17 mouse cellular contexts compared by ENCODE assay signal in the genomic region with DNA sequence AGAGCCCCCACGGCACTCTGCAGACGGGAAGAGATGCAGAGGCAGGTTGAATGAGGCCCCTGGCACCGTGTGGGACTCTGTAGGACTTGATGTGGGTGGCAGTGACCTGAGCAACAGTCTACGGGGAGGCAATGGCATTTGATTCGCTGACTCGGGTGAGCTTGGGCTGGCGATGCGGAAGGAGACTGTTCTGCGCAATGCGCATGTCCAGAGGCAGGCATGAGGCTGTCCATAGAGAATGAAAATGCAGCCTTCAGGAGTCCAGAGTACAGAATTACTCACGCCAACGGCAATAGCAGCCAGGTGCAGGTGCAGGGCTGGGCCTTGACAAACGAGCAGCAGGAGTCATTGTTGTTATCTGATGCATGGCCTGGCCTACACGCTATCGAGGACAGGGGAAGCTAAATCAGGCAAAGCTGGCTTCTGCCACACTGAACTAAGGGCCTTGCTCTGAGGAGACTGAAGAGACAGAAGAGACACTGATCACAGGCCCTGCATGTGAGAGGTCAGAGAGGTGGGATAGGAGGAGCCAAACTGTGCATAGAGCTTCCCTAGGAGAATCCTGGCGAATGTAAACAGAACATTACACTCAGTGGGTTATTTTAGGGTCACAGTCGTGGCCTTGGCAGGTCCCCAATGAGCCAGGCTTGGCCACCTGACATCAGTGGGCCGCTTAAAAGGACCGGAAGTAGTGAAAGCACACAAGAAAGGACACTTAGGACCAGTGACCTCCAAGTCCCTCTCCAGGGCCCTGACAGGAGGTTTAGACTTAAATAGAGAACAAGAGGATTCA. TPM values are rescaled to one million over a fixed set of nuclear protein-coding genes. Genes with fewer than 3 reads are reported as not detected.
DNase-seq lines count a peak whose midpoint lies in the region; ATAC-seq and TF ChIP-seq lines count a peak whose summit lies in the region.
"Had no signal": no experiment of that assay in that cellular context is flagged by ENCODE, and none has a peak within 500 bp of the region (broad histone marks: within the 10 kb centered on the region; RNA-seq: fewer than 3 reads in every experiment).

No protein-coding gene starts in this region.

- no peaks in the 10 kb centered on the region for H3K36me3 ChIP-seq in stomach, embryonic 14.5 days (ENCODE audit: control insufficient read depth, insufficient read depth, low read length)
- H3K36me3 ChIP-seq: embryonic facial prominence, embryonic 12.5 days; heart, embryonic 15.5 days had no signal

- 61% methylated on average over 19 of the region's 19 CpGs for WGBS in stomach, embryonic 14.5 days

- peak overlapping the region; percentile 80 for H3K27ac ChIP-seq in layer of hippocampus, adult 2 months
- no peak overlapping the region; the same call in 1 of the 2 replicates for H3K27ac ChIP-seq in stomach, embryonic 14.5 days (ENCODE audit: low read length)
- H3K27ac ChIP-seq: embryonic facial prominence, embryonic 12.5 days; heart, embryonic 15.5 days had no signal

- H3K9me3 ChIP-seq in stomach, embryonic 14.5 days (ENCODE audit: control insufficient read depth, low read depth, low read length), result no peaks in the 10 kb centered on the region
- H3K9me3 ChIP-seq: embryonic facial prominence, embryonic 12.5 days; heart, embryonic 15.5 days had no signal

- peak; percentile 74 for ATAC-seq in stomach, embryonic 14.5 days (ENCODE audit: insufficient number of reproducible peaks, insufficient read depth, low FRiP score, low read depth)
- ATAC-seq in megakaryocyte progenitor cell, adult 5-6 weeks (replicated peaks; ENCODE audit: poor library complexity), result no peak
- ATAC-seq: forebrain, embryonic 16.5 days; liver, postnatal 0 days had no signal

- peak; percentile 41 to 54 for DNase-seq in cerebellum, adult 18-20 months
- no peak for DNase-seq in cerebellum, adult 9-10 months
- no peak for DNase-seq in layer of hippocampus, adult 2 months (ENCODE audit: low spot score in 2 of 2)
- DNase-seq in layer of hippocampus, adult 11-12 months (ENCODE audit: low spot score), result no peak
- DNase-seq in cerebellum, postnatal 25 days, result peak; percentile 55 to 59
- DNase-seq in adrenal gland, adult 8-10 months, result no peak
- DNase-seq: adrenal gland, postnatal 14 days; heart, adult 11 months; liver, postnatal 0 days; lung, postnatal 14 days; right cerebral cortex, postnatal 14 days; thymus, adult 2 months had no signal

- TF ChIP-seq CTCF in layer of hippocampus, adult 2 months (conservative IDR thresholded peaks at IDR 0.05), result no peak

- no peak overlapping the region for H3K4me2 ChIP-seq in stomach, embryonic 14.5 days (replicated peaks; ENCODE audit: low read depth, low read length)
- H3K4me2 ChIP-seq: embryonic facial prominence, embryonic 12.5 days; heart, embryonic 15.5 days had no signal

- no peak overlapping the region for H3K4me3 ChIP-seq in layer of hippocampus, adult 2 months
- H3K4me3 ChIP-seq in stomach, embryonic 14.5 days (ENCODE audit: low read depth, low read length), result no peak overlapping the region
- H3K4me3 ChIP-seq: embryonic facial prominence, embryonic 12.5 days; heart, embryonic 15.5 days had no signal

- H3K27me3 ChIP-seq in stomach, embryonic 14.5 days (ENCODE audit: control insufficient read depth, insufficient read depth, low read length), result no peaks in the 10 kb centered on the region
- H3K27me3 ChIP-seq: embryonic facial prominence, embryonic 12.5 days; heart, embryonic 15.5 days had no signal

- 0 out of 2 replicates have a peak, but pooled peaks cover 2% of the 10 kb centered on the region for H3K4me1 ChIP-seq in stomach, embryonic 14.5 days (ENCODE audit: control insufficient read depth, insufficient read depth, low read length)
- H3K4me1 ChIP-seq: embryonic facial prominence, embryonic 12.5 days had no signal

- no peak overlapping the region for H3K9ac ChIP-seq in stomach, embryonic 14.5 days (replicated peaks; ENCODE audit: low read depth, low read length)
- H3K9ac ChIP-seq: embryonic facial prominence, embryonic 12.5 days; heart, embryonic 15.5 days; liver, postnatal 0 days had no signal

RNA-seq across cellular contexts. Expression of a gene that starts 12.8 kb away (rescaled TPM):
- 10 to 100 TPM; 73.4 to 77.5 TPM for total RNA-seq in layer of hippocampus, adult 2 months (2021)
- polyA plus RNA-seq in stomach, embryonic 14.5 days (2014; fragmentation: Nextera tagmentation; extraction: Ambion mirVana), result 56.5 and 62.2 TPM in 2 replicates
- total RNA-seq in adrenal gland, adult 8-10 months (2022), result 10 to 100 TPM in 2 of 4 experiments, 1 to 10 TPM in 2; 2.8 to 46.3 (median 18.4) TPM
- total RNA-seq in megakaryocyte progenitor cell, adult 5-6 weeks (2015), result not detected in 2 replicates
- total RNA-seq in megakaryocyte progenitor cell, adult 5-6 weeks (2017), result not detected in 2 replicates

Comparison
In these comparisons a context has a peak if more than half of its experiments do, and no peak if none do; other contexts are left out.
1. DNase-seq: peak in cerebellum, adult 18-20 months (2 of 2) and cerebellum, postnatal 25 days (2 of 2); none in cerebellum, adult 9-10 months (single experiment), layer of hippocampus, adult 2 months (0 of 2), layer of hippocampus, adult 11-12 months (single experiment) and adrenal gland, adult 8-10 months (single experiment).